Mouse (Mus musculus): ENCODE results near the gene Ptprq.
A peak's percentile ranks its signal among the peaks of the same experiment; 100 is the strongest.

The Ptprq gene

DNA sequence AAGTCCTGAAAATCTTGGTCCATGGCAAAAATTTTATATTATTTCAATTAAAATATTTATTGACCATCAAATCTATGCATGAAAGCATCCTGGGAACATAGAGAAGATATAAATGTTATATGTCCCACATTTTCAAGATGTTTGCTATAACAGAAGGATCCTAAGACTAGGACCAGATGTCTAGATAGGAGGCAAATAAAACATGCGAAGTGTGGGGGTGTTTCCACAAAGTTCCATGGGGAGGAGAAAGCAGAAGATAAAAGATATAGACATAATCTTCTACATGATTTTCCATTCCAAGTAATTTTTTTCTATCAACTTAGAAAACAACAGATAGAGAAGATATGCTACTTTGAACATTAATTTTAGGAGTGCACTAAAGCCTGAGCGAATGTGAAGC is 70.2 kb downstream of the Ptprq start:
- DNase-seq (ENCODE audit: low read depth, low spot score), result peak; percentile 64

DNA sequence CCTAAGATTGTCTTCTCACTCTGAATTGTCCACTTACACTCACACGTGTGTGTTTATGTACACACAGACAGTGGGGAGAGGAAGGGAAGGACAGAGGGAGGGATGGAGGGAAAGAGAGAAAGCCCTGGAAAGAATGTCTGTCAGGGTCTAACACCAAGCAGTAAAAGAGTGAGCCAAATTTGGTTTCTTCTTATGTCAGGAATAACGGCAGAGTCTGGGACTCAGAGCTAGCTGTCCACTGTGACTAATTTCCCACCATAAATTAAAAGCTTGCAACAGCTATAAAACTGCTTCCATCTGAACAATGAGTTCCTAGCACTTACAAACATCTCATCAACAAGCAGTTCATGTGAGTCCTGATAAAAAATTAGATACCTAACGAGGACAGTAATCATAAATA is 91.7 kb downstream of the Ptprq start:
- no peak for DNase-seq (ENCODE audit: low read depth, low spot score)

DNA sequence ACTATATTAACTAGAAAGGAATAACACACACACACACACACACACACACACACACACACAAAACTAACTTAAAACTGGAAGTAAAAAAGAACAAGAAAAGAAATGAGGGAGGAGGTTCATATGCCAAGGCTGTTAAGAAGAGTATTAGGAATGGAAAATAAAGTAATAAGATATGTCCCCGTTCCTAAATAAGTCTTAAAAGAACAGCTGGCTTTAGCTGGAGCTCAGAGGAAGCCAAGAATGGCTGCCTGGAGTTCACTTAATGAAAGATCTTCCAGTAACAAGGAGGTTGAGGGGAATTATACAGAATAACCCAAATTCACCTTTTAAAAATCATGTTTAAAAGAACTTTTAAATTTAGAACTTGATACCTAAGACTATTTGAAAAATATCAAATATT is 93.2 kb downstream of the Ptprq start:
- no peak for DNase-seq (ENCODE audit: low read depth, low spot score)

DNA sequence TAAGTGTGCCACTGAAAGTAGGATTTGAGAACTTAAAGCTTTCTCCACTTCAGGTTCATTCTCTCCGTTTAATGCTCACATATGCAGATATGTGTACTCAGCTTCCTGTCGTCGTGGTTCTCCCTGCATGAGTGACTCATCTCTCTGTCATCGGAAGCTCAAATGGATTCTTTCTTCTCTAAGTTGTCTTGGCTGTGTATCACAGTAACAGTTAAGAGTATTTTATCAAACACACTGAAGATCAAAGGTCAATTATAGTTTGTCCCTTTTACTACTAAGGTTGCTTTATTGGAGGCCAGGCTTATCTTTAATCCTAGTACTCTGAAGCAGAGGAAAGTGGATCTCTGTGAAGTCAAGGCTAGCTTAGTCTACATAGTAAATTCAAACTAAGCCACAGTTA is 95.6 kb downstream of the Ptprq start:
- DNase-seq (ENCODE audit: low read depth, low spot score), result peak; percentile 14

DNA sequence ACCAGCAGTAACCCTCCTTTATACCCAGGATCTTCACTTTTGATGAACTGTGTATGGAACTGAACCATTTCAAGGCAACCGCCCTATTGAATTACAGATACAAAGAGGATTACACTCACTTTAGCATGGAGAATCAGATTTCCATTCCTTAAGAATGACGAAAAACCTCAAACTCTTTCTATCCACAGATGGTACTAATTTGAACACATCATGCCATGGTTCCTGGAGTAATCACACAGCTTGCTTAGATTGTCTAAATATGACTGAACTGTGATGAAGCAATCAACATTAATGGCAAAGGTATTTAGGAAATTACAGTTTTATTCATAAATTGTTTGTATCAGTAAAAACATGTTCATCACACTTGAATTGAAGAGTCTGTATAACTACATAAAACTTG is 104.4 kb downstream of the Ptprq start:
- no peak for DNase-seq (ENCODE audit: low read depth, low spot score)

DNA sequence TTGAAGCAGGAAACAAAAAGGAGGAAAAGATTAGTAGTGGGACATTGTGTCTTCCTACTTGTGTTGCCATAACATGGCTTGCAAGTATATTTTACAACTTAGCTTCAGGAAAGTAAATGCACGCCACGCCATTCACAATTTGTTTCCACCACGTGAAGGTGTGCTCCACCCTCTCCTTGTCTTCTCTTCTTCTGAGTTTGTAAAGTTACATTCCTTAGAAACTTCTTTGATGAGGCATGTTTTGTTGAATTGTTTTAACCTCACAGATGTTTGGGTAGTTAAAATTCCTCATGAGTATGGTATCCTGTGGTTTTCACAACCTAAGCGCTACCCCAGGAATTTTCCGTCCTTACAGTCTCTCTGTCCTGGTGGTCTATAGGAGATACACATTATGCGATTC is 118.5 kb downstream of the Ptprq start:
- DNase-seq (ENCODE audit: low read depth, low spot score), result no peak

DNA sequence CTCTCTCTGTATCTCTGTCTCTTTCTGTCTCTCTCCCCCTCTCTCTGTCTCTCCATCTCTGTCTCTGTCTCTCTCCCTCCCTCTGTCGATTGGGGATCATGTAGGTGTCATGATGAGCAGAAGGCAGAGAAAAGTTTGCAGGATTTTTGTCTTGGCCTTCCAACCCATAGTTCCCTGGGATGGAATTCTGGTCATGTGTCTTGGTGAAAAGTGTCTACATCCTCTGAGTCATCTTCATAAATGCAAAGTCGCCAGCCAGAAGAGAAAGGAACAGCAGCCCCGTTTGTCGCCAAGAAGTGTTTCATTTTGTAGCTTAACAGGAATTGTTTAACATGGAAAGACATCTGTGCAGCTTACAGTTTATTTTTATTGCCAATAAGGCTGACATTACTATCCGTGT is 136.5 kb downstream of the Ptprq start:
- DNase-seq (ENCODE audit: low read depth, low spot score), result peak; percentile 21

DNA sequence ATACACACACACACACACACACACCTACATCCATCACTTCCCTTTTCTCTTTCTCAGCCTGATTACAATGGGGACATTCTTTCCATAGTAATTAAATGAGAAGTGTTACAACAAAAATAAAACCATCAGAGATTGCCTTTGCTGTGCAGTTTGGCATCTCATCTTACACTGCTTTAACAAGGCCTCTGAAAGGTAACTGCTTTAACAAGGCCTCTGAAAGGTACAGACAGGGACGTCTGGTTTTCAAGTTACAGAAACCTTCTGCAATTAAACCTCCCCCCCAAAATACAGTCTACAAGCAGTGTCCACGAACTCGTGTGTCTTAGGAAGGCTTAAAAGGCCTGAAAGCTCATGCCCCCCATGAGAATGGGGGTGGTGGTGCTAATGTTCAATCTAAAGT is 150.8 kb downstream of the Ptprq start:
- no peak for DNase-seq (ENCODE audit: low read depth, low spot score)

DNA sequence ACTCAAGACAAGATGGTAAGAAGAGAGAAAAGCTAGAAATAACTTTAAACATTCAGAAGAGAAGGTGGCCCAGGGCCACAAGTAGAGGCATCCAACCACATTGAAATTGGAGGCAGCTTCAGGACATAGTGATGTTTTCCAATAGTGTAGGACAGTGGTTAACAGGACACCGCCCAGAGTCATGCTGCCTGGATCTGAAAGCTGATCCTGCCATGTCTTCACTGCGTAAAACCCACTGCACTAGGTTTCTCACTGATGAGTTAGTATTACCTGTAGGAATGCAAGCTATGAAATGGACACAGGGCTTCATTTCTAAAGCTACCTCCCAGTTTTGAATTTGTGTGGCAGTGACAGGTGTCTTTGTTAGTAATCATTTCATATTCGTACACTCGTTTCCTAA is 151.6 kb downstream of the Ptprq start:
- no peak for DNase-seq (ENCODE audit: low read depth, low spot score)

DNA sequence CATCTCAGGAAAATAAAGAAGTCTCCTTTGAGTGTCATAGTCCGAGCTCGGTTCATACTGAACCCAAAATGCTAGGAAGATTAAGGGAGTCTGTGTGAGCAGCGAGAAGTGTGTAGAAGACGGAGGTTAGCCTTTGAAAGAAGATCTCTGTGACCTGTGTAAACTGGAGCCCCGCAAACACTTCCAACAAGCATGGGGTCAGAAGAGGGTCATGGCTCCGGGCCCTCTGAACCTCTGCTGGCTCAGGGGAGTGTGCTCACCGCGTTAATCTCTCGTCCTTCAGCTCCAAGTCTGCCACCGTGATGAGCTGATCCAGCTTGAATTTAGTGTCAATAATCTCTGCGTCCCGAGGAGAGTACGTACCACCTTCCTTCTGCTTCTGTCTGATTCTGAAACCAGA is 157.0 kb downstream of the Ptprq start:
- DNase-seq (ENCODE audit: low read depth, low spot score), result no peak

DNA sequence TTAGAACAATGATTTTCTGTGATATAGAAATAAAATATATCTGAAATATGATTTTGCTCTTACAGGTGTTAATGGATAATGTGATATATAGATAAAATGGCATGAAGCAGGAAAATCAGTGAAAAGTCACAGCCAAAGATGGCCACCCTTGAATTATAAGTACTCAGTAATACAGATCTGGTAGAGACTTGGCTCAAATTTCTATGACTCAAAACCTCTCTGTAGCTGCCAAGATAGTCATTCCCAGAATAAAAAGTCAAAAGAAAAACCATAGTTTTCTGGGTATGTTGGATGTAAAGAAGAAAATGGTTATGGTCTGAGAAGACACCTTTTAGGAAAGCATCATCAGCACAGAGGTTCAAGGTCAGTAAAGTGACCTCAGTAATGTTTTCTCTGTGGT is 159.0 kb downstream of the Ptprq start:
- peak; percentile 9 for DNase-seq (ENCODE audit: low read depth, low spot score)

DNA sequence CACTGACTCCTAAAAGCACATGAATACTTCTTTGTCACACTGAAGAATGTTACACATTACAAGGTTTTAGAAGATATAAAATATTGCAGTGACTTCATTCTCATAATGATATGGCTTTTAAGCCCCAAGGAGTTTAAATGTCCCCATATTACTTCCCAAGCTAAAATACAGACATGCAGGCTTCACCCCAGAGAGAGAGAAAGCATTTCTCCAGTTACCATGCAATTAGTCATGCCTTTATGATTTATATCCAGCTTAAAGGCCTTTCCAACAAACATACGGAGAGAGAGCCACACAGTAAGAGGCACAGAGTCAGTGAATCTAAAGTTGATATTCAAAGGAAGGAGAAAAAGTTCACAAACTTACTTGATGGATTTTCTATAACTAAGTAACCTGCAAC is 176.8 kb downstream of the Ptprq start:
- no peak for DNase-seq (ENCODE audit: low read depth, low spot score)

DNA sequence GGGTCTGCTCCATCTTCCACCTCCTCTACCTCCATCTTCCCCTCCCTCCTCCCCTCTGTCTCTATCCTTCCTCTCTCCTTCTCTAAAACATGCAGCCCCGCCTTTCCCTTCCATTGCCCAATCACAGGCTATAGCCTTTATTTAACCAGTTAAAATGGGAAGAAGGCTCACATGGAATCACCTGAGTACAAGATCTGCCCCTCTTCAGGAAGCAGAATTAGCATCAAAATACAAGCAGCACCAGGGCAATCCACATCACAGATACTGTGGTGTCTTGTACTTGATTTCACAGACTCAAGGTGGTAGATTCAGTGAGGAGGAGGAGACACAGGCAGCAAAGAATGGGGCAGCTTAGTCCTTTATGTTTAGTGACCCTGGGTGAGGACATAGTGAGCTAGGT is 191.1 kb downstream of the Ptprq start:
- no peak for DNase-seq (ENCODE audit: low read depth, low spot score)

DNA sequence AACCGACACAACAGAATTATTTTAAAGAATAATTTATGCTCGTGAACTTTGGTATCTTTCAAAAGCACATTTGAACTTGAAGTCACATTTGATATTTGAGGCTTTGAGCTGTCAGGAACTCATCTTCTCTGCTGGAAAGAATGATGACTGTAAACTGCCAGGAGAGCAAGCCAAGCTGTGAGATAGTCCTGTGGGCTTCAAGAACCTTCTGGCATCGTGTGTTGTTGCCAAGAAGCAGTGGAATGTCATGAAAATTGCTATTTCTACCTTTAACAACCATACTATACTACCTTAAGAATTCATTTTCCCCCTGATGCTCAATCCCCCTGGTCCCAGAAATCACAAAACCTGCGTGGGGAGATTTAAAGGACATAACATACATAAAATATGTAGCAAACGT is 200.6 kb downstream of the Ptprq start:
- DNase-seq (ENCODE audit: low read depth, low spot score), result peak; percentile 25

DNA sequence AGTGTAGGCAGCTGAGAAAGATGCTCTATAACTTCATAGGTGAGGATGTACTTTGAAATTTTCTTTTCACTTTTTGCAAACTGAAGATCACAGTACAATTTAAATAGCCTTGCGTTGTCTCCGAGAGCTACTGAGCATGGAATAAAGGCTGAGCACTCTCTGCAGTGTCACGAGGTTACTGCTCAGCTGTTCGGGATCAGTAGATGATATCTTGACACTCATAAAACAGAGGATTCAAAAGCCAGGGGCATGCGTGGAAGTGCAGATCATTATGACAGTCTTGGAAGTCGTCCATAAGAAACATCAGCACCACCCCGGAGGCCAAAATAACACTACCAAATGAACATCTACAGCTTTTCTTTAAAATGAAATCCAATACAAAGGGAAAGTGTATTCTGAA is 203.2 kb downstream of the Ptprq start:
- no peak for DNase-seq (ENCODE audit: low read depth, low spot score)

DNA sequence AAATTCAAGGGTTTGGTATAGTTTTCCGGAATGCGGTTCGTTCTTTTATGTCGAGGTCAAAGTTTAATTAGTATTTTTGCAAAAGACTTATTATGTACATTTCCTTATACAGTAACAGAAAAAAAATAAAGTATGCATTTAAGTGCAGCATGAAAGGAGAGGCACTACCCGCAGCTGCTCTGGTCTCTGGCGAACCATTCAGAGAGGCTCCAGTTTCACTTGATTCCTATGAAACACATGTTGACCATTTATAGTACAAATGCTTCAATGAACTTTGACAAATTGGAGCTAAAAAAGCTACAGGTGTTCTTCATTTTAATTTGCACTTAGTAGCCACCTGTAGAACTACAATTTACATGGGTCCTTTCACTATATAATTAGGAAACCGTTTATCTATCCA is 205.1 kb downstream of the Ptprq start:
- no peak for DNase-seq (ENCODE audit: low read depth, low spot score)

DNA sequence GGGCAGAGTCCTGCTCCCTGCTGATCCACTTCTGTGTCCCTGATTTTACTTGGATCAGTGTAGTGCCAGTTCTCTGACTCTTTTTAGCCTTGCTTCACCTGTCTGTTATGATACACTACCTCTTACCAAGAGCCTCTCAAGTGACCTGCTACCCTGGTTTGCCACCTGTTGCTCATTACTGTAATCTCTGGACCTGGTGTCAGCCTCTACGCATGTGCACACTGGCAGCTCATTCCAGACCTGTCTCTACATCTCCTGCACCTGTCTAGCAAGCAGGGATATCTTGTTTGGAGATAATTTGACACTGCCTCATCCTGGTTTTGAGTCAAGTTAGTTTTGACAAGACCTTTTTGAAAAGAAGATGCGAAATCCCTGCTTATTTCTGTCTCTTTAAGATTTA is 213.5 kb downstream of the Ptprq start:
- no peak for DNase-seq (ENCODE audit: low read depth, low spot score)

DNA sequence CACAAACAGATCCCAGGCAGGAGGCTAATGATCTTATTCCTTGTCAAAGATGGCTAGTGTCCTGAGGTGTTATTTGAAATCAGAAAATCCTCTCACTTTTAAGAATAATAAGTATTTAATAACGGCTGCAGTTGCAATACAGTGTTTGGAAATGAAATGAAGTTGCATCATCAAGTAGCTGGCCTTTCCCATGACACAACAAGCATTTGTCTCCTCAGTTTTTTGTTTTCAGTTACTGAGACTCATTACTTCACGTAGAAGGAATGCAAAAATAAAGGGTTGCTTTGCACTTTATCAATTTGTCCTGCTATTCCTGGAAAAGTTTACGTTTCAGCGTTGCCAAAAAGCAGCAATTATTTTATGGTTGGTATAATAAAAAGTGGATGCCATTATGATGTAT is 216.4 kb downstream of the Ptprq start:
- DNase-seq (ENCODE audit: low read depth, low spot score), result no peak

DNA sequence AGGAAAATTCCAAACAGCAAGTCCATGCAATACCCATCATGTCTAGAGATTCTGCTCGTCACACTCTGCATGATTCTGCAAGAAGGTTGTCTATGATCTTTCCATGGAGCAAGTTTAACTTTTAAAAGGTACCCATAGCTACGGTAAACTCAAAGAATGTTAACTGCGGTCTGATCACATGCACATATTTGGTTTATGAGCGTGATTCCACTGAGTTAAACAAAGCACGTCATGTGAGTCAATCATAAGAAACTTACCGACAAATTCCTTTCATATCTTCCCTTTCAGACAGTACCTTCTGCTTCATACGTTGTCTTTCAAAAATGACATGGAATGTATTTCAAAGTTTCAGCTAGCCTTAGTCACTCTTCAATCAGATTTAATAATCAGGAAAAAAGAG is 217.7 kb downstream of the Ptprq start:
- no peak for DNase-seq (ENCODE audit: low read depth, low spot score)

DNA sequence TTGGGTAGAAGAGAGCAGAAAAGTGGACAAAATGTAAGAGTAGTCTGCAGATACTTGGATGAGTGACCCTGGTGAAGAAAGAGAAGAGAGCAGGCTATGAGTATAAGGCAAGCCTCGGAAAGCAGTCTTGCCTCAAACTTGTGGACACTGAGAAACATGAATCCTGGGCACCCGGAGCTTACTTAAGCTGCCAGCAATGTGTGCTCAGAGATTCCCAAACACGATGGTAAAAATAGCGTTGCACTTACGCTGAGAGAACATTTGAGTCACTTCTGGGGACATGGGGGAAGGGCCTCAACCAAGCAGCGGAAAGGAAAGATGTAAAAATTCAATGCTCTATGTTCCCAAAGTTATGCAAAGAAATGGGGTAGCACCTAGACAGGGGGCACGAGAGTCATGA is 220.2 kb downstream of the Ptprq start:
- peak; percentile 89 for DNase-seq (ENCODE audit: low read depth, low spot score)

DNA sequence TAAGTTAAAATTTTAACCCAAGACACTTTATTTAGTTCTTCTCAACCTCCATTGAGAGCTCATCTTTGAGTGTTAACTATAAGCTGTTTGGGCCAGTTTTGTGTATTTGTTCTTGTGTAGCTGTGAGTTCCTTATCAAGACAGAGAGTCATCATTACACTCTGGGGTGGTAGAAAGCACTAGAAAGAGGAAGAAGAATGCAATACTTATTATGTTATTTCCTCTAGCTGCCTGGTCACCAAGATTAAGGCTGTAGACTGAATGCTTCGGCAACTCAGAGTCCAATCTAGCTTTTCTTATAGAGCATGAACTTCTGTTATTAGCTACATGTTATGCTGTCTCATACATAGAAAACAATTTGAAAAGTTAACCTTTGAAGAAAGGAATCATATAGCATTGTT is 223.4 kb downstream of the Ptprq start:
- DNase-seq (ENCODE audit: low read depth, low spot score), result no peak

DNA sequence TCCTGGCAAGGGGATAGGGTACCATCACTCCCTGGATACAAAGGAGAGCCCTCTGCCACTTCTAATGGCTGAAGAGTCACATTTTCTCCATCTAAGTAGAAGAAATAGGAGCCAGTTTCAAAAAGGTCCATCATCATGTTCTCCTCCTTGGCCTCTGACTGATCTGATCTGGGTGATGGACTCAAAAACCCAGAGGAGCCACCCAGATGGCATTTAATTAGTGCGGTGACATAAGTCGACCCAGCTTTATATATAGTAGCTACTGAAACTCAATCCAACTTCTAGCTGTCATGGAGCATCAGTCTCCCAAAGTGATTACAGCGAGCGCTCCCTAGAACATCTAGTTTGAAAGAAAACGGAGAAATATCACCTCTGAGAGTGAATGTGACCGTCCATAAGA is 225.3 kb downstream of the Ptprq start, which contains the start of gene Myf6:
Gene Myf6, minus strand, starts transcription at position 170 of the 400 bp plus-strand sequence.
- no peak for DNase-seq (ENCODE audit: low read depth, low spot score)

DNA sequence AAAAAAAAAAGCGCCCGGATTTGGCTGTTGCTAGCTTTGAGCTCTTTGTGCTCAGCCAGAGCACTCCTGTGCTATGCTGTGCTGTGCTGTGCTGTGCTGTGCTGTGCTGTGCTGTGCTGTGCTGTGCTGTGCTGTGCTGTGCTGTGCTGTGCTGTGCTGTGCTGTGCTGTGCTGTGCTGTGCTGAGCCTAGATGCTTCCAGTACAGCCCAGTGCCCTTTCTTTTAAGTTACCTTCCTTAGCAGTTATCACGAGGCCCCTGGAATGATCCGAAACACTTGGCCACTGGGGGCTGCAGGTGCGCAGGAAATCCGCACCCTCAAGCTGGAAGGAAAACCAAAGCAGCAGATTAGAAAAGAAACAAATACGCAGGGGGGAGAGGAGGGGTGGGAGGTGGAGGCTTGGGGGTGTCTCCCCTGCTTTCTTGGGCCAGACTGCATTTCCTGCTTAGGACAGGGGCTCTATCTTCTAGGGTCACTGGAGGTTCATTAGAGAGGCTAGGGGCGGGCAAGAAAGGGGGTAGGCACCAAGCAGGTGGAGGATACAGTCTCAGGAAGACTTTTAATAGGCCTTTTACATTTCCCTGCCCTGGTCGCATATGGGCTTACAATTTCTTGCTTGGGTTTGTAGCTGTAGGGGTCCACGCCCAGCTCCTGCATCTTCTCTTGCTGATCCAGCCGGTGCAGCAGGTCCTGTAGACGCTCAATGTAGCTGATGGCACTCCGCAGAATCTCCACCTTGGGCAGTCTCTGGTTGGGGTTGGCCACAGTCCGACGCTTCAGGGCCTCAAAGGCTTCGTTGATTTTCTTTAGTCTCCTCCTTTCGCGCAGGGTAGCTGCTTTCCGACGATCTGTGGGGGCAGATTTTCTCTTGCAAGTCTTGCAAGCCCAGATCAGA is 226.0 kb downstream of the Ptprq start:
- DNase-seq (ENCODE audit: low read depth, low spot score), result peak; percentile 9

All from brain, adult 2 months (tissue).